Mouse (Mus musculus): ENCODE results near the gene Cass4. TPM values are rescaled to one million over a fixed set of nuclear protein-coding genes. Genes with fewer than 3 reads are reported as not detected.

Cass4 gene
- polyA plus RNA-seq (2014; fragmentation: Nextera tagmentation; extraction: Ambion mirVana): 0.16 and 0.36 TPM in 2 replicates

GRCm38 (mm10) chr2:172393391-172394051, at the start of gene Cass4:
Cass4 (plus strand) TSS chr2:172393794.
- WGBS: 39% methylated on average over 13 of the region's 13 CpGs
- ATAC-seq (ENCODE audit: low read depth): no peak
- Histone ChIP-seq H3K4me3 (ENCODE audit: low read depth, low read length) (no peak within 1 kb of the TSS), H3K4me1 (ENCODE audit: control insufficient read depth, insufficient read depth, low read length) (no peaks in the 10 kb centered on the region), H3K9me3 (ENCODE audit: control insufficient read depth, low read length) (no peaks in the 10 kb centered on the region), H3K9ac (replicated peaks; ENCODE audit: low read depth, low read length) (no peak within 1 kb of the TSS), H3K27ac (ENCODE audit: low read depth, low read length) (no peak within 1 kb of the TSS), H3K4me2 (ENCODE audit: low read depth, low read length) (no peak within 1 kb of the TSS), H3K36me3 (ENCODE audit: control insufficient read depth, insufficient read depth, low read length) (no peaks in the 10 kb centered on the region), H3K27me3 (ENCODE audit: control insufficient read depth, insufficient read depth, low read length) (no peaks in the 10 kb centered on the region)

- 43% methylated on average over 5 of the region's 5 CpGs for WGBS
Measured at GRCm38 (mm10) chr2:172344669-172345068, 48.9 kb upstream of the Cass4 start.

GRCm38 (mm10) chr2:172345258-172345738, 48.3 kb upstream of the Cass4 start, which contains the start of gene Fam210b:
Fam210b (plus strand) TSS chr2:172345565.
- H3K4me3 ChIP-seq (ENCODE audit: low read depth, low read length): peak within 1 kb of the TSS; percentile 59
- WGBS: under 1% methylated on average over 30 of the region's 35 CpGs
- H3K4me1 ChIP-seq (ENCODE audit: control insufficient read depth, insufficient read depth, low read length): peaks cover 6% of the 10 kb centered on the region
- H3K27ac ChIP-seq (ENCODE audit: low read depth, low read length): peak within 1 kb of the TSS; percentile 50; the same call in 1 of the 2 replicates
- H3K9me3 ChIP-seq (ENCODE audit: control insufficient read depth, low read length): no peaks in the 10 kb centered on the region
- H3K27me3 ChIP-seq (ENCODE audit: control insufficient read depth, insufficient read depth, low read length): no peaks in the 10 kb centered on the region
- ATAC-seq (ENCODE audit: low read depth): peak; percentile 91
- peak within 1 kb of the TSS; percentile 66 for H3K9ac ChIP-seq (replicated peaks; ENCODE audit: low read depth, low read length)
- H3K4me2 ChIP-seq (ENCODE audit: low read depth, low read length): peak within 1 kb of the TSS; percentile 98
- no peaks in the 10 kb centered on the region for H3K36me3 ChIP-seq (ENCODE audit: control insufficient read depth, insufficient read depth, low read length)

More at GRCm38 (mm10) chr2:172344669-172345068, 48.9 kb upstream of the Cass4 start:
- Histone ChIP-seq H3K36me3 (ENCODE audit: control insufficient read depth, insufficient read depth, low read length) (no peaks in the 10 kb centered on the region), H3K9ac (replicated peaks; ENCODE audit: low read depth, low read length) (no peak overlapping the region), H3K4me1 (ENCODE audit: control insufficient read depth, insufficient read depth, low read length) (peaks cover 6% of the 10 kb centered on the region), H3K27ac (ENCODE audit: low read depth, low read length) (no peak overlapping the region), H3K27me3 (ENCODE audit: control insufficient read depth, insufficient read depth, low read length) (no peaks in the 10 kb centered on the region), H3K4me2 (ENCODE audit: low read depth, low read length) (peak overlapping the region; percentile 98), H3K9me3 (ENCODE audit: control insufficient read depth, low read length) (no peaks in the 10 kb centered on the region), H3K4me3 (ENCODE audit: low read depth, low read length) (no peak overlapping the region)
- no peak for ATAC-seq (ENCODE audit: low read depth)

GRCm38 (mm10) chr2:172346034-172346929, 47.3 kb upstream of the Cass4 start:
- H3K27me3 ChIP-seq (ENCODE audit: control insufficient read depth, insufficient read depth, low read length): no peaks in the 10 kb centered on the region
- H3K9ac ChIP-seq (replicated peaks; ENCODE audit: low read depth, low read length): peak overlapping the region; percentile 66
- H3K4me2 ChIP-seq (ENCODE audit: low read depth, low read length): peak overlapping the region; percentile 98
- H3K27ac ChIP-seq (ENCODE audit: low read depth, low read length): peak overlapping the region; percentile 50; the same call in 1 of the 2 replicates
- H3K4me1 ChIP-seq (ENCODE audit: control insufficient read depth, insufficient read depth, low read length): peaks cover 6% of the 10 kb centered on the region
- WGBS: 10% methylated on average over 31 of the region's 31 CpGs
- H3K9me3 ChIP-seq (ENCODE audit: control insufficient read depth, low read length): no peaks in the 10 kb centered on the region
- H3K36me3 ChIP-seq (ENCODE audit: control insufficient read depth, insufficient read depth, low read length): no peaks in the 10 kb centered on the region
- ATAC-seq (ENCODE audit: low read depth): peak; percentile 18
- peak overlapping the region; percentile 59 for H3K4me3 ChIP-seq (ENCODE audit: low read depth, low read length)

- WGBS: 51% methylated on average over 8 of the region's 8 CpGs
- no peak for ATAC-seq (ENCODE audit: low read depth)
- Histone ChIP-seq H3K4me1 (ENCODE audit: control insufficient read depth, insufficient read depth, low read length) (peaks cover 6% of the 10 kb centered on the region), H3K27me3 (ENCODE audit: control insufficient read depth, insufficient read depth, low read length) (no peaks in the 10 kb centered on the region), H3K27ac (ENCODE audit: low read depth, low read length) (no peak overlapping the region), H3K36me3 (ENCODE audit: control insufficient read depth, insufficient read depth, low read length) (no peaks in the 10 kb centered on the region), H3K4me3 (ENCODE audit: low read depth, low read length) (peak overlapping the region; percentile 59), H3K9me3 (ENCODE audit: control insufficient read depth, low read length) (no peaks in the 10 kb centered on the region), H3K4me2 (ENCODE audit: low read depth, low read length) (peak overlapping the region; percentile 98), H3K9ac (replicated peaks; ENCODE audit: low read depth, low read length) (no peak overlapping the region)
Measured at GRCm38 (mm10) chr2:172346933-172347611, 46.5 kb upstream of the Cass4 start.

GRCm38 (mm10) chr2:172348297-172348950, 45.2 kb upstream of the Cass4 start:
- no peak overlapping the region for H3K9ac ChIP-seq (replicated peaks; ENCODE audit: low read depth, low read length)

GRCm38 (mm10) chr2:172349776-172350175, 43.8 kb upstream of the Cass4 start:
- no peak overlapping the region for H3K4me2 ChIP-seq (ENCODE audit: low read depth, low read length)
- no peak overlapping the region for H3K4me3 ChIP-seq (ENCODE audit: low read depth, low read length)
- peaks cover 6% of the 10 kb centered on the region for H3K4me1 ChIP-seq (ENCODE audit: control insufficient read depth, insufficient read depth, low read length)
- no peak for ATAC-seq (ENCODE audit: low read depth)
- no peaks in the 10 kb centered on the region for H3K9me3 ChIP-seq (ENCODE audit: control insufficient read depth, low read length)
- 82% methylated on average over 14 of the region's 14 CpGs for WGBS
- no peak overlapping the region for H3K9ac ChIP-seq (replicated peaks; ENCODE audit: low read depth, low read length)
- H3K36me3 ChIP-seq (ENCODE audit: control insufficient read depth, insufficient read depth, low read length): no peaks in the 10 kb centered on the region
- no peaks in the 10 kb centered on the region for H3K27me3 ChIP-seq (ENCODE audit: control insufficient read depth, insufficient read depth, low read length)
- no peak overlapping the region for H3K27ac ChIP-seq (ENCODE audit: low read depth, low read length)

More at GRCm38 (mm10) chr2:172348297-172348950, 45.2 kb upstream of the Cass4 start:
- no peaks in the 10 kb centered on the region for H3K27me3 ChIP-seq (ENCODE audit: control insufficient read depth, insufficient read depth, low read length)
- peaks cover 6% of the 10 kb centered on the region for H3K4me1 ChIP-seq (ENCODE audit: control insufficient read depth, insufficient read depth, low read length)
- ATAC-seq (ENCODE audit: low read depth): no peak
- no peak overlapping the region for H3K4me3 ChIP-seq (ENCODE audit: low read depth, low read length)
- H3K9me3 ChIP-seq (ENCODE audit: control insufficient read depth, low read length): no peaks in the 10 kb centered on the region
- no peaks in the 10 kb centered on the region for H3K36me3 ChIP-seq (ENCODE audit: control insufficient read depth, insufficient read depth, low read length)
- H3K4me2 ChIP-seq (ENCODE audit: low read depth, low read length): no peak overlapping the region
- WGBS: 33% methylated on average over 3 of the region's 3 CpGs
- H3K27ac ChIP-seq (ENCODE audit: low read depth, low read length): peak overlapping the region; percentile 35; the same call in 1 of the 2 replicates

- H3K36me3 ChIP-seq (ENCODE audit: control insufficient read depth, insufficient read depth, low read length): no peaks in the 10 kb centered on the region
- 82% methylated on average over 8 of the region's 8 CpGs for WGBS
- H3K9me3 ChIP-seq (ENCODE audit: control insufficient read depth, low read length): no peaks in the 10 kb centered on the region
- no peak overlapping the region for H3K4me2 ChIP-seq (ENCODE audit: low read depth, low read length)
- no peaks in the 10 kb centered on the region for H3K27me3 ChIP-seq (ENCODE audit: control insufficient read depth, insufficient read depth, low read length)
- no peak overlapping the region for H3K9ac ChIP-seq (replicated peaks; ENCODE audit: low read depth, low read length)
- no peak overlapping the region for H3K4me3 ChIP-seq (ENCODE audit: low read depth, low read length)
- no peak overlapping the region for H3K27ac ChIP-seq (ENCODE audit: low read depth, low read length)
- peaks cover 6% of the 10 kb centered on the region for H3K4me1 ChIP-seq (ENCODE audit: control insufficient read depth, insufficient read depth, low read length)
- ATAC-seq (ENCODE audit: low read depth): no peak
Measured at GRCm38 (mm10) chr2:172350773-172351172, 42.8 kb upstream of the Cass4 start.
